Mouse (Mus musculus) midbrain, postnatal 0 days (tissue): ENCODE measurements around the gene Mybpc1. TPM values are rescaled to one million over a fixed set of nuclear protein-coding genes. Genes with fewer than 3 reads are reported as not detected.

Source experiments
- ATAC-seq: fragments of 200-750 bp; cut with Nextera tagmentation; 2 replicates; pipeline ENCODE4 v1.8.0; 2017; ENCODE audit warnings: moderate number of reproducible peaks, mild to moderate bottlenecking, moderate TSS enrichment, moderate library complexity; ENCODE audit not compliant: low FRiP score
- DNase-seq: peaks from one replicate; pipeline ENCODE4 v3.0.0-alpha.2; 2015; ENCODE audit warnings: low spot score
- H3K27ac ChIP-seq: fragments of 300-500 bp; sonication (generic); 2 replicates; pipeline ENCODE4 v1.5.1; 2014; ENCODE audit warnings: low read depth, mild to moderate bottlenecking, low read length, mixed read lengths
- H3K27me3 ChIP-seq: fragments of 300-500 bp; sonication (generic); 2 replicates; pipeline ENCODE4 v1.6.1; 2014; ENCODE audit warnings: low read length, control low read depth, mixed read lengths; ENCODE audit not compliant: insufficient read depth
- H3K36me3 ChIP-seq: fragments of 300-500 bp; sonication (generic); 2 replicates; pipeline ENCODE4 v1.6.1; 2014; ENCODE audit warnings: low read length, control low read depth, mixed read lengths; ENCODE audit not compliant: insufficient read depth
- H3K4me1 ChIP-seq: fragments of 300-500 bp; sonication (generic); 2 replicates; pipeline ENCODE4 v1.6.1; 2014; ENCODE audit warnings: mild to moderate bottlenecking, control low read depth, antibody characterized with exemption, low read length, mixed read lengths; ENCODE audit not compliant: insufficient read depth
- H3K4me2 ChIP-seq: fragments of 300-500 bp; sonication (generic); 2 replicates; pipeline ENCODE4 v1.6.1; 2014; ENCODE audit warnings: low read depth, mild to moderate bottlenecking, low read length, mixed read lengths; ENCODE audit not compliant: poor library complexity, severe bottlenecking
- H3K4me3 ChIP-seq: fragments of 300-500 bp; sonication (generic); 2 replicates; pipeline ENCODE4 v1.5.1; 2014; ENCODE audit warnings: low read depth, mild to moderate bottlenecking, low read length, moderate library complexity
- H3K9ac ChIP-seq: fragments of 300-500 bp; sonication (generic); replicated peaks from 2 replicates; pipeline ENCODE4 v1.6.1; 2014; ENCODE audit warnings: mild to moderate bottlenecking, low read length, moderate library complexity, mixed read lengths; ENCODE audit not compliant: poor library complexity, severe bottlenecking
- H3K9me3 ChIP-seq: fragments of 300-500 bp; sonication (generic); 2 replicates; pipeline ENCODE4 v1.6.1; 2016; ENCODE audit warnings: low read length, control low read depth
- CTCF ChIP-seq: IDR thresholded peaks from 2 replicates; pipeline ENCODE4 v1.5.1; 2016; ENCODE audit warnings: antibody characterized with exemption, mild to moderate bottlenecking
- WGBS: fragments of 180-500 bp; shearing (Covaris S2); extraction: QIAGEN DNeasy Blood & Tissue Kit; methylation state at CpG from one replicate; pipeline ENCODE4 v1.1.7; 2014; 5-methylcytosine and 5-hydroxymethylcytosine counted together
- polyA plus RNA-seq: library from polyadenylated mRNA; unstranded; fragments of >200 nt; fragmentation: Nextera tagmentation; extraction: Ambion mirVana; gene quantifications from 2 replicates; pipeline ENCODE4 v1.2.1, GENCODE M21; 2015
- total RNA-seq: library from RNA; depleted of rRNA; stranded (reverse); fragments of >200 nt; gene quantifications from 2 replicates; pipeline ENCODE4 v1.2.3, GENCODE M21; 2014

Mybpc1 gene
- total and polyA plus RNA-seq, 2 experiments from 2014 or later = 0.86 to 3.2 TPM

DNA sequence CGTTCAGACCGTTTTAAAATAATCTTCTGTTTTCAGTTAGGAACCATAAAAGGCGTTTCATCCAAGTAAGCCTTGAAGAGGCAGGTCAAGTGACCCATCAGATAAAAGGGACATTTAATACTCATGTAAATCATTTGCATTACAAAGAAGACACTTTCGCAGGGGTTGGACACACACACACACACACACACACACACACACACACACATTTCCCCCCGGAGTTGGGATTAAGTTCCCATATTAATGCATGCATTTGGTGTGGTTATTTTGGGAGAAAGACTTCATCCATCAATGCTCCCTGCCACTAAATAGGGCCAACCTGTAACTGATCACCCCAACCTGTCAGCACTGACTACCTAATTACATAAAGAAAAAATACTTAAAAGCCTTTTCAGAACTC lies 1.7 kb downstream of the Mybpc1 start:
- no peak overlapping the region for H3K9ac ChIP-seq
- H3K36me3 ChIP-seq = no peaks in the 10 kb centered on the region
- no peak overlapping the region for H3K27ac ChIP-seq
- H3K4me2 ChIP-seq = no peak overlapping the region
- no peaks in the 10 kb centered on the region for H3K9me3 ChIP-seq
- no peaks in the 10 kb centered on the region for H3K4me1 ChIP-seq
- TF ChIP-seq CTCF = no peak
- H3K4me3 ChIP-seq = no peak overlapping the region
- DNase-seq = no peak
- WGBS = 11% methylated on average over 5 of the region's 5 CpGs
- ATAC-seq = no peak
- no peaks in the 10 kb centered on the region for H3K27me3 ChIP-seq

- Histone ChIP-seq H3K9me3 (no peaks in the 10 kb centered on the region), H3K27me3 (no peaks in the 10 kb centered on the region), H3K4me2 (no peak overlapping the region), H3K27ac (no peak overlapping the region), H3K36me3 (no peaks in the 10 kb centered on the region), H3K9ac (no peak overlapping the region), H3K4me3 (no peak overlapping the region), H3K4me1 (no peaks in the 10 kb centered on the region)
- DNase-seq = no peak
- 90% methylated on average over 7 of the region's 7 CpGs for WGBS
- no peak for ATAC-seq
- no peak for TF ChIP-seq CTCF
Measured at GRCm38 (mm10) chr10:88600591-88600990, 4.4 kb downstream of the Mybpc1 start.

GRCm38 (mm10) chr10:88592316-88592715 lies 12.6 kb downstream of the Mybpc1 start:
- WGBS = 94% methylated on average over 4 of the region's 4 CpGs
- H3K4me2 ChIP-seq = no peak overlapping the region

GRCm38 (mm10) chr10:88591042-88591441 lies 13.9 kb downstream of the Mybpc1 start:
- 0 out of 2 replicates have a peak, but pooled peaks have one; percentile 11 for TF ChIP-seq CTCF
- 54% methylated on average over 12 of the region's 12 CpGs for WGBS
- H3K36me3 ChIP-seq = no peaks in the 10 kb centered on the region
- no peak overlapping the region for H3K4me2 ChIP-seq
- DNase-seq = peak; percentile 75
- peak; percentile 68; the same call in 1 of the 2 replicates for ATAC-seq
- H3K4me1 ChIP-seq = no peaks in the 10 kb centered on the region
- no peaks in the 10 kb centered on the region for H3K27me3 ChIP-seq
- H3K27ac ChIP-seq = no peak overlapping the region
- H3K9me3 ChIP-seq = no peaks in the 10 kb centered on the region
- H3K9ac ChIP-seq = no peak overlapping the region
- no peak overlapping the region for H3K4me3 ChIP-seq

More at GRCm38 (mm10) chr10:88592316-88592715, 12.6 kb downstream of the Mybpc1 start:
- no peak overlapping the region for H3K9ac ChIP-seq
- no peaks in the 10 kb centered on the region for H3K4me1 ChIP-seq
- H3K9me3 ChIP-seq = no peaks in the 10 kb centered on the region
- no peak overlapping the region for H3K27ac ChIP-seq
- DNase-seq = no peak
- H3K36me3 ChIP-seq = no peaks in the 10 kb centered on the region
- no peak overlapping the region for H3K4me3 ChIP-seq
- TF ChIP-seq CTCF = no peak
- no peak for ATAC-seq
- no peaks in the 10 kb centered on the region for H3K27me3 ChIP-seq

DNA sequence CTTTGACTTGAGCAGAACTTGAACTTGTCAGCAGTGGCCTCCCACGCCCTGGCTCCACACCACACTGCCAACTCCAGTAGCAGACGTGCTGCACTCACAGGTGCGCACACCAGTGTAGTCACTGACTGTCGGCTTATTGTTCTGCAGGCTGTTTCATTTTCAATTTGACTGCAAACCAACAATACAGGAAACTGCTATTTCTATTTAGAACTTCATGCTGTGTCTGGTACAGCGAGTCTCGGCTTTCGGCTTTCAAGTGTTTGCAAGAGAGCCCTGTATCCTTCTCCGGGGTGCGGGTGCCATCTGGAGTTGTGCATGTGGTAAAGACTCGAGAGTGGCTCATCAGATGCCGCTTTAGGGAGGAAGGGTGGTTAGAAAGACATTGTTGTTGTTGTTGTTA lies 20.5 kb downstream of the Mybpc1 start:
- ATAC-seq (no peak), DNase-seq (no peak)
- H3K27ac ChIP-seq = no peak overlapping the region
- no peaks in the 10 kb centered on the region for H3K9me3 ChIP-seq
- H3K4me2 ChIP-seq = no peak overlapping the region
- no peaks in the 10 kb centered on the region for H3K36me3 ChIP-seq
- H3K4me3 ChIP-seq = no peak overlapping the region
- TF ChIP-seq CTCF = no peak
- no peaks in the 10 kb centered on the region for H3K27me3 ChIP-seq
- 88% methylated on average over 11 of the region's 11 CpGs for WGBS
- no peak overlapping the region for H3K9ac ChIP-seq
- no peaks in the 10 kb centered on the region for H3K4me1 ChIP-seq

GRCm38 (mm10) chr10:88580786-88581185 lies 24.2 kb downstream of the Mybpc1 start:
- no peak for ATAC-seq
- no peaks in the 10 kb centered on the region for H3K9me3 ChIP-seq

More at GRCm38 (mm10) chr10:88580786-88581185, 24.2 kb downstream of the Mybpc1 start:
- H3K9ac ChIP-seq = no peak overlapping the region
- TF ChIP-seq CTCF = no peak
- H3K4me2 ChIP-seq = no peak overlapping the region
- H3K27ac ChIP-seq = no peak overlapping the region
- 90% methylated on average over 5 of the region's 5 CpGs for WGBS
- H3K36me3 ChIP-seq = no peaks in the 10 kb centered on the region
- no peak overlapping the region for H3K4me3 ChIP-seq
- H3K4me1 ChIP-seq = no peaks in the 10 kb centered on the region
- DNase-seq = no peak
- H3K27me3 ChIP-seq = no peaks in the 10 kb centered on the region
